Mouse (Mus musculus) kidney, embryonic 14.5 days (tissue): Measurements from ENCODE around the gene Iqcf4. TPM values are rescaled to one million over a fixed set of nuclear protein-coding genes. Genes with fewer than 3 reads are reported as not detected.

Experiments used
- ATAC-seq: fragments of 200-750 bp; cut with Nextera tagmentation; 2 replicates; pipeline ENCODE4 v1.8.0; 2017; ENCODE audit warnings: moderate number of reproducible peaks, mild to moderate bottlenecking, moderate TSS enrichment, moderate library complexity; ENCODE audit not compliant: low FRiP score, low TSS enrichment
- H3K27ac ChIP-seq: fragments of 300-500 bp; sonication (generic); 2 replicates; pipeline ENCODE4 v1.5.1; 2014; ENCODE audit warnings: low read depth, mild to moderate bottlenecking, low read length, moderate library complexity, mixed read lengths
- H3K27me3 ChIP-seq: fragments of 300-500 bp; sonication (generic); 2 replicates; pipeline ENCODE4 v1.6.1; 2014; ENCODE audit warnings: mild to moderate bottlenecking, low read length; ENCODE audit not compliant: control insufficient read depth, insufficient read depth
- H3K36me3 ChIP-seq: fragments of 300-500 bp; sonication (generic); 2 replicates; pipeline ENCODE4 v1.6.1; 2014; ENCODE audit warnings: low read length, mixed read lengths; ENCODE audit not compliant: control insufficient read depth, insufficient read depth
- H3K4me1 ChIP-seq: fragments of 300-500 bp; sonication (generic); 2 replicates; pipeline ENCODE4 v1.6.1; 2014; ENCODE audit warnings: low read length, mixed read lengths; ENCODE audit not compliant: control insufficient read depth, insufficient read depth
- H3K4me2 ChIP-seq: fragments of 300-500 bp; sonication (generic); replicated peaks from 2 replicates; pipeline ENCODE4 v1.6.1; 2014; ENCODE audit warnings: low read depth, mild to moderate bottlenecking, low read length
- H3K4me3 ChIP-seq: fragments of 300-500 bp; sonication (generic); 2 replicates; pipeline ENCODE4 v1.5.1; 2014; ENCODE audit warnings: mild to moderate bottlenecking, low read length
- H3K9ac ChIP-seq: fragments of 300-500 bp; sonication (generic); 2 replicates; pipeline ENCODE4 v1.6.1; 2014; ENCODE audit warnings: low read depth, mild to moderate bottlenecking, low read length, moderate library complexity
- H3K9me3 ChIP-seq: fragments of 300-500 bp; sonication (generic); 2 replicates; pipeline ENCODE4 v1.6.1; 2016; ENCODE audit warnings: low read length; ENCODE audit not compliant: control insufficient read depth
- WGBS: fragments of 180-500 bp; shearing (Covaris S2); extraction: QIAGEN DNeasy Blood & Tissue Kit; methylation state at CpG from one replicate; pipeline ENCODE4 v1.1.7; 2014; 5-methylcytosine and 5-hydroxymethylcytosine counted together
- polyA plus RNA-seq: library from polyadenylated mRNA; unstranded; fragments of >200 nt; fragmentation: Nextera tagmentation; extraction: Ambion mirVana; gene quantifications from 2 replicates; pipeline ENCODE4 v1.2.1, GENCODE M21; 2014

Gene Iqcf4
- not detected in 2 replicates for polyA plus RNA-seq

DNA sequence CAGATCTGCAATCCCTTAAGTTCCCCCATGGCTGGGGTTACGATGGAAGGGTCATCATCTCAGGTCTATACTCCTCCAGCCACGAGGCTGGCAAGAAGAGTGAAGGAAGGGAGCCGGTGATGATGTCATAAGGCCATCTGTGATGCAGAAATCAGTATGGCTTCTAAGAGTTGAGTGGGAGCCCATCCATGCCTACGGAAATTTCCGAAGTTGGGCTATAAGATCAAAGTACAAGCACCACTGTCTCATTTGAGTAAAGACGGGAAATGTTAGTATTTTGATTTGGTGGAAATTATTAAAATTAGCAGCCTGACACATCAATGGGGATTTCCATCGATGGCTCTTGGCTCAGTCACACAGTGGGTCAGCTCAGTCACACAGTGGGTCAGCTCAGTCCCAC lies at the start of gene Iqcf4:
Gene Iqcf4 (minus strand): TSS at position 101 of the 400 bp plus-strand sequence.
- no peak for ATAC-seq
- H3K4me1 ChIP-seq, result no peaks in the 10 kb centered on the region

DNA sequence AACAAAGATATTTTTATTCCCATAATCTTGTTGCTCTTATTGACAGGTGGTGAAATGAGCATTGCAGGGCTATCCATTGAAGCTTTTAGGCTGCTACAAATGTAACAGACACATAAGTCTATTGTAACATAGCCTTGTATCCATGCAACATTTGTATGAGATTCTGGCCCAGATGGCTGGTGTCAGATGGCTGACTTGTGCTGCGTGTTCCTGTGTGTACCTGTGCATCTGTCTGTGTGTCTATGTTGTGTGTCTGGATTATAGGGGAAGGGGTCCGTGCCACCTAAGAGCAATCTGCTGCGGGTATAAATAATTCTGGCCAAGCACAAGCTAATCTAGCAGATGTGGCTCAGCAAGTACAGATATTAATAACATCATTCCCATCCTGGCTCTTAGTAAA lies 46.7 kb upstream of the Iqcf4 start:
- Histone ChIP-seq H3K27me3 (no peaks in the 10 kb centered on the region), H3K4me2 (no peak overlapping the region), H3K36me3 (no peaks in the 10 kb centered on the region), H3K27ac (no peak overlapping the region), H3K9ac (no peak overlapping the region), H3K4me3 (no peak overlapping the region), H3K9me3 (peaks cover 5% of the 10 kb centered on the region; the same call in 1 of the 2 replicates), H3K4me1 (no peaks in the 10 kb centered on the region)
- WGBS, result 91% methylated on average over 3 of the region's 3 CpGs
- ATAC-seq, result no peak

More for the DNA sequence above, at the start of gene Iqcf4:
- Histone ChIP-seq H3K4me3 (no peak within 1 kb of the TSS), H3K36me3 (no peaks in the 10 kb centered on the region), H3K27me3 (no peaks in the 10 kb centered on the region), H3K9me3 (no peaks in the 10 kb centered on the region), H3K4me2 (no peak within 1 kb of the TSS), H3K9ac (no peak within 1 kb of the TSS), H3K27ac (no peak within 1 kb of the TSS)
- 87% methylated on average over 7 of the region's 7 CpGs for WGBS

DNA sequence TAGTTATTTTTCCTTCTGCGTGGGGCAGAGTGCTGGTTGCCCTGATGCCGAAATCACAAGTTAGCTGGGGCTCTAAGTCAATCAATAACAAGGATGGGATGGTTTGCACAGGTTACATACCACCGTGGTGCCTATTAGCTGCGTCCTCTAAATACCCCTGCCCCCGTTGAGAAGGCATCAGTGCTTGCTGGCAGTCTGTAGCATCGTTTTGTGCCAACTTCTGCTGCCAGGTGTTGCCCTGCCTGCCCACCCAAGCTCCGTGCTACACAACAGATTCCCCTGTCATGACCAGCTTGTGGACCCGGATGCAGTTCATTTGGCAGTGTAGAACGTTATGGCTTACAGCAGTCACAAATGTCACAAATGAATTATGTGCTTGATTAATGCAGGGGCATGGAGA lies 45.5 kb upstream of the Iqcf4 start:
- Histone ChIP-seq H3K27ac (no peak overlapping the region), H3K9ac (no peak overlapping the region), H3K4me2 (no peak overlapping the region), H3K4me3 (no peak overlapping the region), H3K27me3 (no peaks in the 10 kb centered on the region), H3K4me1 (no peaks in the 10 kb centered on the region), H3K36me3 (no peaks in the 10 kb centered on the region), H3K9me3 (peaks cover 5% of the 10 kb centered on the region; the same call in 1 of the 2 replicates)
- ATAC-seq, result no peak
- 84% methylated on average over 9 of the region's 9 CpGs for WGBS

DNA sequence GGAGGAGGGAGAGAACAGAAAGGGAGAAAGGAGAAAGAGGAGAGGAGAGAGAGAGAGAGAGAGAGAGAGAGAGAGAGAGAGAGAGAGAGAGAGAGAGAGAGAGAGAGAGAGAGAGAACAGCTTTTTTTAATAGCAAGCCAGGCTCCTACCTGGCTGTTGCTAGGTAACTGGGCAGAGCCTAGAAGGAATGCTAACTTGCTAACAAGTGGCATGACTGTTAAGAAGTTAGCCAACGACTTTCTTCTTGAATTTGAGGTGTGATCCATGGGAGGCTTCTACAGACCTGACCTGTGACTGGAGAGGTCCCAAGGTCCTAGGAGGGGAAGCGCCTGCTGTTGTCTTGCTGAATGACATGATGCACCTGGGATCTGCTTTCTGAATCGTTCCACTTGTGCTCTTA lies 43.8 kb upstream of the Iqcf4 start:
- ATAC-seq, result no peak
- 27% methylated on average over 3 of the region's 3 CpGs for WGBS
- H3K4me2 ChIP-seq, result no peak overlapping the region

DNA sequence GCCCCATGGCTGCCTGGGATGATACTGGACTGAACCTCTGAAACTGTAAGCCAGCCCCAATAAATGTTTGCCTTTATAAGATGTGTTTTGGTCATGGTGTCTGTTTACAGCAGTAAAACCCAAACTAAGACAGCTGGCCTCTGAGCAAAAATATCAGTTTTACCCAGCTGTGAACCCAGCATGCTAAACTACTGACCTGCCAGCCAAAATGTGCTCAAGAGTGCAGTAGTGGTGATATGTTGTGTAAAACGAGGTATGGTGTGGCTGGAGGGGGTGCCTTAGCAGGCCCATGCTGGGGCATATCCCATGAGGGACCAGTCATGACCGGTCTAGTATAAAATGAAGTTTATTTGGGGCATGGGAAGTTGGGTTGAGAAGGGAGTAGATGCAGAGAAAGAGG lies 43.2 kb upstream of the Iqcf4 start:
- H3K4me1 ChIP-seq, result no peaks in the 10 kb centered on the region

More for the DNA sequence above, 43.8 kb upstream of the Iqcf4 start:
- H3K36me3 ChIP-seq, result no peaks in the 10 kb centered on the region
- H3K27ac ChIP-seq, result no peak overlapping the region
- H3K4me1 ChIP-seq, result no peaks in the 10 kb centered on the region
- peaks cover 5% of the 10 kb centered on the region; the same call in 1 of the 2 replicates for H3K9me3 ChIP-seq
- H3K4me3 ChIP-seq, result no peak overlapping the region
- H3K27me3 ChIP-seq, result no peaks in the 10 kb centered on the region
- no peak overlapping the region for H3K9ac ChIP-seq

DNA sequence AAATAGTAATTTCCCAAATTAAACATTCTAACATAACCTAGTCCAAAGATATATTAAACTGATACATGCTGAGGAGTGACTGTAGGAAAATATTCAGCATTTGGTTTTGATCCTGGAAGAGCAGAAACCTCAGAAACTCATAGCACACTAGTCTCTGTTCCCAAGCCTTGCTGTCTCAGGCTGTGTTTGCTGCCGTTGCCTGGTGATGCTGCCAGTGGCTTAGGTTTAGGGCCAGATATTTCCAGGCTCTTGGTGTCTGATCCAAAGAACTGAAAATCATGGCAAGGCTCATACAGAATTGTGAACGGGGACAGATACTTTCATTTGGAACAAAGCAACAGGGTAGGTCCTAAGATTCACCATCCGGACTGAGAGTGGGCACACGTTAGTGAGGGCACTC lies 39.9 kb upstream of the Iqcf4 start:
- no peak overlapping the region for H3K4me3 ChIP-seq
- ATAC-seq, result no peak

More for the DNA sequence above, 43.2 kb upstream of the Iqcf4 start:
- Histone ChIP-seq H3K4me2 (no peak overlapping the region), H3K9ac (no peak overlapping the region), H3K27ac (no peak overlapping the region), H3K27me3 (no peaks in the 10 kb centered on the region), H3K36me3 (no peaks in the 10 kb centered on the region), H3K9me3 (no peaks in the 10 kb centered on the region), H3K4me3 (no peak overlapping the region)
- 66% methylated on average over 2 of the region's 2 CpGs for WGBS
- no peak for ATAC-seq

DNA sequence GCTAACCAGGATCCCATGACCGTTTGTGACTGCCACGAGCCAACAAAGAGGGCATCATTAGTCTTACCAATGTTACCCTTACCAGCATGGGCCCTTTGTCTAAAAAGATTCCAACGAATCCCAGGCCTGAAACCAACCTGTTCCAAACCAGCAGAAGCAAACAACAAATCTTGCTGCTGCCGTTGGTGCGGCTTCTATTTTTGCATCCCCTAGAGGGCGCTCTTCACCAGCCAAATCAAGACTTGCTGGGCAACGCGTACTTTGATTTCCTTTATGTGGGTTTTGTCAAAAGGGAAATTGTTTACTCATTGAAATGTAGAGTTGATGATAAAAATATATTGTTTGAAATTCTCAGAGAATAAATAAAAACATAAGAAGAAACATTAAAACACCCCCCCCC lies 29.8 kb upstream of the Iqcf4 start:
- Histone ChIP-seq H3K27me3 (no peaks in the 10 kb centered on the region), H3K4me3 (no peak overlapping the region), H3K4me2 (no peak overlapping the region), H3K9ac (no peak overlapping the region), H3K27ac (no peak overlapping the region), H3K36me3 (no peaks in the 10 kb centered on the region), H3K4me1 (no peaks in the 10 kb centered on the region), H3K9me3 (no peaks in the 10 kb centered on the region)
- no peak for ATAC-seq
- 30% methylated on average over 8 of the region's 8 CpGs for WGBS

More for the DNA sequence above, 39.9 kb upstream of the Iqcf4 start:
- Histone ChIP-seq H3K27ac (no peak overlapping the region), H3K27me3 (no peaks in the 10 kb centered on the region), H3K4me1 (no peaks in the 10 kb centered on the region), H3K36me3 (no peaks in the 10 kb centered on the region), H3K9me3 (no peaks in the 10 kb centered on the region), H3K4me2 (no peak overlapping the region), H3K9ac (no peak overlapping the region)
- WGBS, result 87% methylated on average over 4 of the region's 4 CpGs

DNA sequence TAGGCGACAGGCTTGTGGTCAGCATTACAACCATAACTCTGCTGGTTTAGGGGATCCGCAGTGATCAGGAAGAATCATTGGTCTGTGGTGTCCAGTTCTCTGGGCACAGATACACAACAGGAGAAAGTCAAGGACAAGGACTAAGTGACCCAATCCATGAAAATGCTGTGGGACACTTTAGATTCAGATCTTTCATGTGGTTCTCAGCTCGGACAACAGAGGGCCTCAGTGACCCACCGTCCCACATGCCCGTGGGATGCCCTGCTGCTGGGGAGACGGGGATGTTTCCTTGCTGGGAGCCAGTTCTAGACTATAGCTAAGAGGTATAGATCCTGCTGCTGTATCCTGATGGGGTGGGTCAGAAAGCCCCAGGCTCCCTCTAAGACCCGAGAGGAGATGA lies 27.7 kb upstream of the Iqcf4 start:
- Histone ChIP-seq H3K27ac (no peak overlapping the region), H3K36me3 (no peaks in the 10 kb centered on the region)
- 38% methylated on average over 7 of the region's 7 CpGs for WGBS

DNA sequence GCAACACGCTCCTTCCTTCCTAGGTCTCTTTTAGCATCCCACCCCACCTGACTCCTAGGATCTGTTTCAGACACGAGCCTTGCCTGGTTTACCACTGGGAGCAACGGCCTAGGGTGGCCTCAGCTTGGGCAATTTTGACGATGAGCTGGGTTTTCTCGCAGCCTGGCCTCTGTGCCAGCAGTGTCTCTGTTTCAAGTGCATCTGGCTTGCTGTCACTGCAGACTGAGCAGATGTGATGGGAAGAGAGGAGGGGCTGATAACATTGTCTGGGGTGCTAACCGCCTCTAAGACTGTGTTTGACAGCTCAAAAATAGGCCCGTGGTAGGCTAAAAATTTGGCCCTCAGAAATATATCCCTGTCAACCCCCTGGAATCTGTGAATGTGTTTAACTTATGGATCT lies 25.0 kb upstream of the Iqcf4 start:
- Histone ChIP-seq H3K4me1 (no peaks in the 10 kb centered on the region), H3K9me3 (no peaks in the 10 kb centered on the region), H3K27ac (no peak overlapping the region), H3K4me3 (no peak overlapping the region), H3K36me3 (no peaks in the 10 kb centered on the region), H3K9ac (no peak overlapping the region), H3K27me3 (no peaks in the 10 kb centered on the region), H3K4me2 (no peak overlapping the region)
- 72% methylated on average over 7 of the region's 7 CpGs for WGBS
- ATAC-seq, result no peak

More for the DNA sequence above, 27.7 kb upstream of the Iqcf4 start:
- H3K4me3 ChIP-seq, result no peak overlapping the region
- no peak overlapping the region for H3K9ac ChIP-seq
- no peaks in the 10 kb centered on the region for H3K9me3 ChIP-seq
- ATAC-seq, result no peak
- H3K4me2 ChIP-seq, result no peak overlapping the region
- H3K27me3 ChIP-seq, result no peaks in the 10 kb centered on the region
- no peaks in the 10 kb centered on the region for H3K4me1 ChIP-seq
